In the genomic region with DNA sequence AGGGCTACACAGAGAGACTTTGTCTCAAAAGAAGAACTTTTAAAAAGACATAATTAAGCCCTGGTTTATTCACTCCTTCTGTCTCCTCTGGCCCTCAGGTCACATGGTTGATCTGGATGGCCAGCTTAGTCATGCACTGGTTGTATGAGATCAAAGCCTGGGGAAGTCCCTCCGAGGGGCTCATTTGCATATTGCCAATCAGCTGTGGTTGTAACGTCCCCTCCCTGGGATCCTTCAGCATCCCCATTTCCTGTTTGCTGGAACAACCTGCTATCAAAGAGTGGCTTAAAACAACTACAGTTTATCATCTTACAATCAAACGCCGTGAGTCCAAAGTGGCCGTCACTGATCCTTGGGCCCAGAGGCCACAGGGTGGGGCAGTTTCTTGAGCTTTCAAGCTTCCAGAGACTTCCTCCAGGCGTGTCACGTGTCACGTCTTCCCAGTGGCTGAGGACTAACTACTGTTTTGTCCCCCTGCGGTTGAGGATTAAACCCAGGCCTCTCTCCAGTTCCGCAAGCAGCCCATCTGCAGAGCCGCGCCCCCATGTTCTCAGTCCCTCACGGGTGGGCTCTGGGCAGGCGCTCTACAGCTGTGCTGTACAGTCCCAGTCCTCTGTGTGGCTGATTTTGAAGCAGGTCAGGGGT, we compare ENCODE assay signal across 10 mouse cellular contexts. TPM values are rescaled to one million over a fixed set of nuclear protein-coding genes. Genes with fewer than 3 reads are reported as not detected.
DNase-seq lines count a peak whose midpoint lies in the region; ATAC-seq and TF ChIP-seq lines count a peak whose summit lies in the region.
"Had no signal": no experiment of that assay in that cellular context is flagged by ENCODE, and none has a peak within 500 bp of the region (broad histone marks: within the 10 kb centered on the region; RNA-seq: fewer than 3 reads in every experiment).

No protein-coding gene starts in this region.

- ATAC-seq in lung, embryonic 14.5 days (ENCODE audit: insufficient read depth) = peak; percentile 36; the same call in 1 of the 2 replicates
- ATAC-seq in common myeloid progenitor, adult 5-6 weeks (replicated peaks; ENCODE audit: low read depth, poor library complexity, severe bottlenecking) = peak; percentile 67
- ATAC-seq in stomach, embryonic 16.5 days (ENCODE audit: insufficient read depth, low FRiP score) = no peak

- H3K9ac ChIP-seq in lung, embryonic 14.5 days = no peak overlapping the region
- H3K9ac ChIP-seq in stomach, embryonic 16.5 days (ENCODE audit: low read length) = no peak overlapping the region
- H3K9ac ChIP-seq: embryonic facial prominence, embryonic 12.5 days; neural tube, embryonic 12.5 days had no signal

- no peaks in the 10 kb centered on the region for H3K36me3 ChIP-seq in lung, embryonic 14.5 days (ENCODE audit: insufficient read depth)
- no peaks in the 10 kb centered on the region for H3K36me3 ChIP-seq in stomach, embryonic 16.5 days (ENCODE audit: control insufficient read depth, insufficient read depth, low read length)
- H3K36me3 ChIP-seq: embryonic facial prominence, embryonic 12.5 days; neural tube, embryonic 12.5 days had no signal

- H3K4me1 ChIP-seq in lung, embryonic 14.5 days (ENCODE audit: insufficient read depth) = no peaks in the 10 kb centered on the region; the same call in 1 of the 2 replicates
- peaks cover 5% of the 10 kb centered on the region for H3K4me1 ChIP-seq in lung, adult 2 months (ENCODE audit: control insufficient read depth, insufficient read depth, low read length)
- peaks cover 6% of the 10 kb centered on the region for H3K4me1 ChIP-seq in stomach, embryonic 16.5 days (ENCODE audit: control insufficient read depth, insufficient read depth, low read length)
- H3K4me1 ChIP-seq: embryonic facial prominence, embryonic 12.5 days; neural tube, embryonic 12.5 days had no signal

- H3K27me3 ChIP-seq in lung, embryonic 14.5 days (ENCODE audit: insufficient read depth, low read length) = no peaks in the 10 kb centered on the region
- no peaks in the 10 kb centered on the region for H3K27me3 ChIP-seq in stomach, embryonic 16.5 days (ENCODE audit: control insufficient read depth, insufficient read depth, low read length)
- H3K27me3 ChIP-seq: embryonic facial prominence, embryonic 12.5 days; neural tube, embryonic 12.5 days had no signal

- WGBS in lung, embryonic 14.5 days = 42% methylated on average over 14 of the region's 14 CpGs
- 35% methylated on average over 14 of the region's 14 CpGs for WGBS in lung, adult 2 months
- 26% methylated on average over 14 of the region's 14 CpGs for WGBS in stomach, embryonic 16.5 days

- no peaks in the 10 kb centered on the region for H3K9me3 ChIP-seq in lung, embryonic 14.5 days (ENCODE audit: low read depth, low read length)
- no peaks in the 10 kb centered on the region for H3K9me3 ChIP-seq in stomach, embryonic 16.5 days (replicated peaks; ENCODE audit: control insufficient read depth, low read length)
- H3K9me3 ChIP-seq: embryonic facial prominence, embryonic 12.5 days; neural tube, embryonic 12.5 days had no signal

- no peak overlapping the region for H3K27ac ChIP-seq in lung, embryonic 14.5 days (ENCODE audit: low read depth)
- H3K27ac ChIP-seq in stomach, embryonic 16.5 days (ENCODE audit: low read length) = peak overlapping the region; percentile 50; the same call in 1 of the 2 replicates
- H3K27ac ChIP-seq: embryonic facial prominence, embryonic 12.5 days; neural tube, embryonic 12.5 days had no signal

- H3K4me3 ChIP-seq in lung, embryonic 14.5 days (ENCODE audit: low read depth, low read length) = no peak overlapping the region
- H3K4me3 ChIP-seq in lung, adult 2 months (replicated peaks; ENCODE audit: extremely low read depth, low read depth, low read length) = no peak overlapping the region
- no peak overlapping the region for H3K4me3 ChIP-seq in stomach, embryonic 16.5 days (replicated peaks; ENCODE audit: low read length)
- H3K4me3 ChIP-seq: embryonic facial prominence, embryonic 12.5 days; neural tube, embryonic 12.5 days had no signal

- TF ChIP-seq CTCF in lung, embryonic 14.5 days (IDR thresholded peaks at IDR 0.05; ENCODE audit: low read depth) = no peak
- no peak for TF ChIP-seq CTCF in lung, adult 2 months (IDR thresholded peaks at IDR 0.05; ENCODE audit: insufficient read depth, low read length)

- DNase-seq in lung, embryonic 14.5 days = no peak
- DNase-seq in lung, adult 2 months = no peak
- peak; percentile 43 for DNase-seq in lung, postnatal 36 days
- DNase-seq in heart, postnatal 4 days = no peak
- no peak for DNase-seq in kidney, postnatal 10 days
- DNase-seq in gastrocnemius, adult 8-10 months (ENCODE audit: low spot score in 2 of 2) = no peak

- TF ChIP-seq POLR2A in lung, adult 2 months (IDR thresholded peaks at IDR 0.05; ENCODE audit: borderline replicate concordance, extremely low read depth, low read depth, low read length) = no peak

- H3K4me2 ChIP-seq in lung, embryonic 14.5 days = no peak overlapping the region
- H3K4me2 ChIP-seq in stomach, embryonic 16.5 days (ENCODE audit: low read depth, low read length) = no peak overlapping the region
- H3K4me2 ChIP-seq: embryonic facial prominence, embryonic 12.5 days; neural tube, embryonic 12.5 days had no signal

RNA-seq across cellular contexts. Expression of a gene that starts 10.9 kb away (rescaled TPM):
- not detected in 2 replicates for polyA plus RNA-seq in lung, embryonic 14.5 days (2014; fragmentation: Nextera tagmentation; extraction: Ambion mirVana)
- 2.0 TPM in 1 of 2 replicates, not detected in the other for polyA plus RNA-seq in lung, adult 2 months (2012; rRNA removed)
- total RNA-seq in common myeloid progenitor, adult 5-6 weeks (2017) = not detected in 2 replicates
- polyA plus RNA-seq in stomach, embryonic 16.5 days (2015; fragmentation: Nextera tagmentation; extraction: Ambion mirVana) = 3.2 and 4.8 TPM in 2 replicates
- not detected for total RNA-seq in heart, postnatal 4 days (2021)
- total RNA-seq in gastrocnemius, adult 8-10 months (2022) = not detected
- polyA plus RNA-seq: embryonic facial prominence, embryonic 12.5 days; neural tube, embryonic 12.5 days had no signal

RNA-seq across cellular contexts. Expression of a gene that starts 15.8 kb away (rescaled TPM):
- polyA plus RNA-seq in lung, embryonic 14.5 days (2014; fragmentation: Nextera tagmentation; extraction: Ambion mirVana) = not detected in 2 replicates
- polyA plus RNA-seq in lung, adult 2 months (2012; rRNA removed) = 0.90 and 2.5 TPM in 2 replicates
- not detected in 2 replicates for total RNA-seq in common myeloid progenitor, adult 5-6 weeks (2017)
- not detected in 2 replicates for polyA plus RNA-seq in stomach, embryonic 16.5 days (2015; fragmentation: Nextera tagmentation; extraction: Ambion mirVana)
- total RNA-seq in heart, postnatal 4 days (2021) = under 1 TPM in 1 of 2 experiments, not detected in 1; 0.38 TPM
- not detected for total RNA-seq in gastrocnemius, adult 8-10 months (2022)
- polyA plus RNA-seq: embryonic facial prominence, embryonic 12.5 days; neural tube, embryonic 12.5 days had no signal

RNA-seq across cellular contexts. Expression of a gene that starts 25.1 kb away (rescaled TPM):
- polyA plus RNA-seq in lung, embryonic 14.5 days (2014; fragmentation: Nextera tagmentation; extraction: Ambion mirVana) = not detected in 2 replicates
- 0.52 TPM in 1 of 2 replicates, not detected in the other for polyA plus RNA-seq in lung, adult 2 months (2012; rRNA removed)
- not detected in 2 replicates for total RNA-seq in common myeloid progenitor, adult 5-6 weeks (2017)
- polyA plus RNA-seq in stomach, embryonic 16.5 days (2015; fragmentation: Nextera tagmentation; extraction: Ambion mirVana) = 0.31 and 0.36 TPM in 2 replicates
- not detected for total RNA-seq in heart, postnatal 4 days (2021)
- total RNA-seq in gastrocnemius, adult 8-10 months (2022) = not detected

RNA-seq across cellular contexts. Expression of a gene that starts 44.1 kb away (rescaled TPM):
- polyA plus RNA-seq in lung, embryonic 14.5 days (2014; fragmentation: Nextera tagmentation; extraction: Ambion mirVana) = 13.0 and 13.2 TPM in 2 replicates
- 23.7 and 24.7 TPM in 2 replicates for polyA plus RNA-seq in lung, adult 2 months (2012; rRNA removed)
- total RNA-seq in common myeloid progenitor, adult 5-6 weeks (2017) = 7.7 and 9.7 TPM in 2 replicates
- 13.3 and 15.8 TPM in 2 replicates for polyA plus RNA-seq in stomach, embryonic 16.5 days (2015; fragmentation: Nextera tagmentation; extraction: Ambion mirVana)
- 10 to 100 TPM; 25.7 to 28.3 TPM for total RNA-seq in heart, postnatal 4 days (2021)
- 1 to 10 TPM; 4.3 to 6.7 (median 4.9) TPM for total RNA-seq in gastrocnemius, adult 8-10 months (2022)

RNA-seq across cellular contexts. Expression of a gene that starts 54.3 kb away (rescaled TPM):
- polyA plus RNA-seq in lung, embryonic 14.5 days (2014; fragmentation: Nextera tagmentation; extraction: Ambion mirVana) = 4.4 and 6.7 TPM in 2 replicates
- 38.7 and 71.2 TPM in 2 replicates for polyA plus RNA-seq in lung, adult 2 months (2012; rRNA removed)
- total RNA-seq in common myeloid progenitor, adult 5-6 weeks (2017) = 1.6 and 2.4 TPM in 2 replicates
- 9.2 TPM in 2 replicates for polyA plus RNA-seq in stomach, embryonic 16.5 days (2015; fragmentation: Nextera tagmentation; extraction: Ambion mirVana)
- total RNA-seq in heart, postnatal 4 days (2021) = 1 to 10 TPM; 4.0 TPM
- under 1 TPM; 0.58 to 0.62 (median 0.61) TPM for total RNA-seq in gastrocnemius, adult 8-10 months (2022)
